Mouse (Mus musculus): Measurements from ENCODE around the gene Tex30. TPM values are rescaled to one million over a fixed set of nuclear protein-coding genes. Genes with fewer than 3 reads are reported as not detected.
A peak's percentile ranks its signal among the peaks of the same experiment; 100 is the strongest.

The Tex30 gene
- polyA plus RNA-seq, 1 experiment from 2014 or later, result 85.7 TPM

DNA sequence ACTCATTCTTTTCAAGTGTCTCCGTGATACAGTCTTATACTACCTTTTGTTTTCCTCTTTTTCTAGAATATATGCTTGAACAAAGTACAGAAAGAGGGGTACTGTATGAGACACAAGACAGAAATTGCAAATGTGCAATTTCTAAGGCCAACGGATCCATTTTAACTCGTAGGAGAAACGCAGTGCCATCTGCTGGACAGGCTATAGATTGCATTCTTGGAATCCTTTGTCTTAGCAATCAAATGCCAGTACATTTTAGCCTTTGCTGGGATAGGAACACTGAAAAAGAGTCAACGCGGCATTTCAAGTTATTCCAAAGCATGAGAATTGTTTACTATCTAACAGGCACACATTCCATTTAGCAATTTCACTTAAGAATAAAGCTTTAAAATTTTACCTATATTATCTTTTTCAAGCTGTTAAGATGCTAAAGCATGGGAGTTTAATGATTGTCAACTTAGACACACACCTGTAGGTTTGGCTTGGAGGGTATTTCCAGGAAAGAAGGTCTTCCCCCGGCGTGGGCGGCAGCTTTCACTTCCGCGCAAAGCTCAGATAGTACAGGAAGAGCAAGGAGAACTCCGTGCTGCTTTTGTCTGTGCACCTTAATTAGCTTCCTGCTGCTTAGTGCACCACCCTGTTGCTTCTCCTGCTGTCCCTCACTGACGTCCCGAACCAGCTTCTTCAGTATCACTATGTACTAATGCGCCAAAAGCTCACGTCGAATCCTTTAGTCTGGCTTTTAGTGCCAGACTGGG lies 60.3 kb downstream of the Tex30 start:
- Histone ChIP-seq H3K9ac (replicated peaks) (peak overlapping the region; percentile 53), H3K4me1 (0 out of 2 replicates have a peak, but pooled peaks cover 5% of the 10 kb centered on the region), H3K27ac (replicated peaks) (no peak overlapping the region), H3K27me3 (no peaks in the 10 kb centered on the region), H3K4me3 (peak overlapping the region; percentile 45), H3K9me3 (no peaks in the 10 kb centered on the region), H3K4me2 (replicated peaks) (peak overlapping the region; percentile 69), H3K36me3 (no peaks in the 10 kb centered on the region)
- 3% methylated on average over 17 of the region's 17 CpGs for WGBS
- ATAC-seq (ENCODE audit: low FRiP score, low read depth), result peak; percentile 79

Other genes with a start within 250 kb of the Tex30 start
- 69.4 and 73.5 TPM in 2 replicates for gene Tpp2, start 168.8 kb downstream of the Tex30 start, polyA plus RNA-seq (2016; fragmentation: Nextera tagmentation; extraction: Ambion mirVana)
- 0.88 and 1.0 TPM in 2 replicates for gene Mettl21c, start 82.4 kb downstream of the Tex30 start, polyA plus RNA-seq (2016; fragmentation: Nextera tagmentation; extraction: Ambion mirVana)
- gene Gm8251, start 40.5 kb downstream of the Tex30 start, polyA plus RNA-seq (2016; fragmentation: Nextera tagmentation; extraction: Ambion mirVana), result 0.14 and 0.24 TPM in 2 replicates
- gene Kdelc1, start 16.4 kb upstream of the Tex30 start, polyA plus RNA-seq (2016; fragmentation: Nextera tagmentation; extraction: Ambion mirVana), result 46.9 and 50.2 TPM in 2 replicates
- 28.6 and 30.4 TPM in 2 replicates for gene Bivm, start 16.5 kb upstream of the Tex30 start, polyA plus RNA-seq (2016; fragmentation: Nextera tagmentation; extraction: Ambion mirVana)
- 46.0 and 47.9 TPM in 2 replicates for gene Ercc5, start 45.3 kb upstream of the Tex30 start, polyA plus RNA-seq (2016; fragmentation: Nextera tagmentation; extraction: Ambion mirVana)
- not detected in 2 replicates for gene Mettl21e, start 116.5 kb upstream of the Tex30 start, polyA plus RNA-seq (2016; fragmentation: Nextera tagmentation; extraction: Ambion mirVana)

Measured in midbrain, embryonic 12.5 days (tissue).